Mouse (Mus musculus): Measurements from ENCODE around the gene Fam171a1. TPM values are rescaled to one million over a fixed set of nuclear protein-coding genes. Genes with fewer than 3 reads are reported as not detected.

Gene Fam171a1
- polyA plus RNA-seq, 1 experiment from 2014 or later, result 9.7 TPM

DNA sequence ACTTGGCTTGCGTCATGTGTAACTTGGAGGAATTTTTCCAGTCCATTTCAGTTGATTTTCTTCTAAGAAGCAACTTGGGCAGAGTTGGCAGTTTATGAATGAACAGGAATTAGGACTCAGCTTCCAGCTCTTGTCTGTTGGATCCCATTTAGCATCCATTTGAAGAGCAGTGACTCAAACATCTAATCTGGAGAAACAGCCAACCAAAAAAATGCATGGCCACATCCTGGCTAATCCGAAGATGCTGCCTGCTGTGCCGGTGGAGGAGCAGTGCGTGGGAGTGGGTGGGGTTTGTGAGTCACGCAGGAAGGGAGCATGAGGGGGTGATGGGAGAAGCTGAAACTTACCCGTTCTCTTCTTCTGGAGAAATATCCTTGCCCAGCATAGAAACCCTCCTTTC lies 104.2 kb downstream of the Fam171a1 start:
- Histone ChIP-seq H3K9ac (ENCODE audit: low read length) (no peak overlapping the region), H3K4me2 (replicated peaks; ENCODE audit: low read depth) (no peak overlapping the region), H3K9me3 (ENCODE audit: control insufficient read depth, low read length) (no peaks in the 10 kb centered on the region), H3K36me3 (ENCODE audit: control insufficient read depth, insufficient read depth, low read length) (no peaks in the 10 kb centered on the region), H3K27me3 (ENCODE audit: control insufficient read depth, insufficient read depth, low read length) (no peaks in the 10 kb centered on the region), H3K27ac (replicated peaks) (no peak overlapping the region), H3K4me3 (ENCODE audit: low read depth, low read length) (no peak overlapping the region), H3K4me1 (replicated peaks; ENCODE audit: control insufficient read depth, insufficient read depth) (no peaks in the 10 kb centered on the region)
- TF ChIP-seq CTCF (IDR thresholded peaks at IDR 0.05; ENCODE audit: low read depth) (no peak), EP300 (optimal IDR thresholded peaks at IDR 0.05) (no peak)
- DNase-seq (ENCODE audit: low spot score) (no peak), ATAC-seq (ENCODE audit: low FRiP score, low TSS enrichment) (no peak)
- WGBS, result 69% methylated on average over 6 of the region's 6 CpGs

DNA sequence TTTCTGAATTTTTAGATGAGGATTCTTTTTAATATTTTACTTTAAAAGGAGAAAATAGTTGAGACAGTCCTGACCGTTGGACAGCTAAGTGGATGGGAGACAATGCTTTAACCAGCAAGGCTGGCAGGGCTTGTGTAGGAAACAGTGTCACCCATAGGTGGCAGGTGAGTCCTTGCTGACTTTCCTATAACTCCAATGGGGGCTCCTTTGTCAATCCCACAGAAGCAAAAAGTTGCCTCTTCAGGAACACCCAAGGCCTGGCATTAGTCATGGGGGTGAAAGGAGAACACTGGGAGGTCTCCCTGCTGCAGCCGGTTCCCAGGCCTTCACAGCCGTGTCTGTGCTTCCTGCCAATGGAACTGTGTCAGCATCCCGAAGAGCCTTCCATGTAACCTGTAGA lies 114.5 kb downstream of the Fam171a1 start:
- WGBS, result 66% methylated on average over 4 of the region's 4 CpGs

DNA sequence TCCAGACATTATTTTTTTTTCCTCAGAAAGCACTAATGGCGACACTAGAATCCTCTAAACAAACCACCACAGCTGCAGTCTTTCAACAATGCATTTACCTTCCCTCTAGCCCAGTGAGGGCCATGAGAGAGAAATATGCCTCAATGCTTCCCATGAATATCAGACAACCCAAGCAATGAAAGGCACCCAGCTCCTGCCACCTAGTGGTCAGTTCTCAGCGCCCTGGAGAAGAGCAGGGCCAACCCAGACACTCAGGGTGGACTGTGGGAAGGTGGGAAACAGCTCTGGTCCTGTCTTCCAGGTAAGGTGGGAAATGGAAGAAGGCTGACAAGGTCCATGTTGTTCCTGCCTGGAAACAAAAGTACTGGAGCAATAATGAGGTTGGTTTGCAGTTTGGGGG lies 115.0 kb downstream of the Fam171a1 start:
- 6% methylated on average over 2 of the region's 2 CpGs for WGBS
- ATAC-seq (ENCODE audit: low FRiP score, low TSS enrichment), result peak; percentile 57; the same call in 1 of the 2 replicates
- H3K27ac ChIP-seq (replicated peaks), result no peak overlapping the region

More for the DNA sequence above, 114.5 kb downstream of the Fam171a1 start:
- H3K27me3 ChIP-seq (ENCODE audit: control insufficient read depth, insufficient read depth, low read length), result no peaks in the 10 kb centered on the region
- TF ChIP-seq CTCF (IDR thresholded peaks at IDR 0.05; ENCODE audit: low read depth) (peak; percentile 58), EP300 (optimal IDR thresholded peaks at IDR 0.05) (no peak)
- ATAC-seq (ENCODE audit: low FRiP score, low TSS enrichment) (no peak), DNase-seq (ENCODE audit: low spot score) (no peak)
- no peak overlapping the region for H3K4me2 ChIP-seq (replicated peaks; ENCODE audit: low read depth)
- no peak overlapping the region for H3K9ac ChIP-seq (ENCODE audit: low read length)
- H3K36me3 ChIP-seq (ENCODE audit: control insufficient read depth, insufficient read depth, low read length), result 0 out of 2 replicates have a peak, but pooled peaks cover 3% of the 10 kb centered on the region
- H3K4me3 ChIP-seq (ENCODE audit: low read depth, low read length), result no peak overlapping the region
- H3K9me3 ChIP-seq (ENCODE audit: control insufficient read depth, low read length), result no peaks in the 10 kb centered on the region
- H3K27ac ChIP-seq (replicated peaks), result no peak overlapping the region
- no peaks in the 10 kb centered on the region for H3K4me1 ChIP-seq (replicated peaks; ENCODE audit: control insufficient read depth, insufficient read depth)

DNA sequence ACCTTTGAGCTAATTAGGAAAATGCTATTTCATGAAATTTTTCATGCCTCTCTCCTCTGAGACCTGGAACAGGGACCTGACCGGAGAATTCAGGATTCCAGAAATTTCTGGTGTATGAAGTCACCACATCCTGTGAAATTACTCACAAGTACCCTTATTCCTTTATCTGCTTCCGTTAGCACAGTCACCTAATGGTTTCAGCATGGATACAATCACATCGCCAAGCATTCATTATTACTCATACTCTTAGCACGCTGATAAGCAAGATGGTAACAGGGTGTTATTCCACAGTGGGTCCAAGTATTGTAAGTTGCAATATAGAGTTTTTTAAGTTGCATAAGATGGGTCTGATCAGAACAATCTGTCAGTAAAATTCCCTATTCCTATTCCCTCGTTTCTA lies 125.2 kb downstream of the Fam171a1 start:
- 55% methylated on average over 5 of the region's 5 CpGs for WGBS
- DNase-seq (ENCODE audit: low spot score) (no peak), ATAC-seq (ENCODE audit: low FRiP score, low TSS enrichment) (no peak)
- Histone ChIP-seq H3K27me3 (ENCODE audit: control insufficient read depth, insufficient read depth, low read length) (no peaks in the 10 kb centered on the region), H3K9ac (ENCODE audit: low read length) (no peak overlapping the region), H3K9me3 (ENCODE audit: control insufficient read depth, low read length) (no peaks in the 10 kb centered on the region), H3K4me1 (replicated peaks; ENCODE audit: control insufficient read depth, insufficient read depth) (no peaks in the 10 kb centered on the region), H3K27ac (replicated peaks) (no peak overlapping the region), H3K4me2 (replicated peaks; ENCODE audit: low read depth) (no peak overlapping the region), H3K4me3 (ENCODE audit: low read depth, low read length) (no peak overlapping the region), H3K36me3 (ENCODE audit: control insufficient read depth, insufficient read depth, low read length) (no peaks in the 10 kb centered on the region)
- TF ChIP-seq EP300 (optimal IDR thresholded peaks at IDR 0.05) (no peak), CTCF (IDR thresholded peaks at IDR 0.05; ENCODE audit: low read depth) (no peak)

More for the DNA sequence above, 115.0 kb downstream of the Fam171a1 start:
- TF ChIP-seq CTCF (IDR thresholded peaks at IDR 0.05; ENCODE audit: low read depth) (peak; percentile 95), EP300 (optimal IDR thresholded peaks at IDR 0.05) (no peak)
- Histone ChIP-seq H3K27me3 (ENCODE audit: control insufficient read depth, insufficient read depth, low read length) (no peaks in the 10 kb centered on the region), H3K9me3 (ENCODE audit: control insufficient read depth, low read length) (no peaks in the 10 kb centered on the region), H3K36me3 (ENCODE audit: control insufficient read depth, insufficient read depth, low read length) (0 out of 2 replicates have a peak, but pooled peaks cover 3% of the 10 kb centered on the region), H3K4me1 (replicated peaks; ENCODE audit: control insufficient read depth, insufficient read depth) (no peaks in the 10 kb centered on the region), H3K9ac (ENCODE audit: low read length) (no peak overlapping the region), H3K4me3 (ENCODE audit: low read depth, low read length) (no peak overlapping the region), H3K4me2 (replicated peaks; ENCODE audit: low read depth) (no peak overlapping the region)
- DNase-seq (ENCODE audit: low spot score), result peak; percentile 61

DNA sequence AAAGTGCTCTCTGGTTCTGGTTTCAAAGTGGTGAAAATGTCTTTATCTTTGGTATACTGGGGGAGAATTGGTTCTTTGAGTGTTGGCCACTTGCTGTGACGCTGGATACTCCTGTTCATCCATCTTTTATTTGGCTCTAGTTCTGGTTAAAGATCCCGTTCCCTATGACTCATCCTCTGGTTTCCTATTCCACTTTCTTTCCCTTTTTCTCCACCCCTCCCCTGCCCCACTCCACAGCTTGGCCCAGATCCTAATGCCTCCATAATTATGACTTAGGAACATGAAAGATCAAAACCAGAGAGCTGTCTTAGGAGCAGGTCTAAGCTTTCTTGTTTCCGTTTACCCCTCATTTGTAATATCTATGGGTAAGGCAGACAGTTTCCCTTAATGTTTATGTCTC lies 130.2 kb downstream of the Fam171a1 start:
- 25% methylated on average over 3 of the region's 3 CpGs for WGBS
- no peak overlapping the region for H3K27ac ChIP-seq (replicated peaks)
- ATAC-seq (ENCODE audit: low FRiP score, low TSS enrichment), result no peak
- no peak for DNase-seq (ENCODE audit: low spot score)
- H3K4me3 ChIP-seq (ENCODE audit: low read depth, low read length), result no peak overlapping the region
- H3K27me3 ChIP-seq (ENCODE audit: control insufficient read depth, insufficient read depth, low read length), result no peaks in the 10 kb centered on the region
- TF ChIP-seq CTCF (IDR thresholded peaks at IDR 0.05; ENCODE audit: low read depth) (no peak), EP300 (optimal IDR thresholded peaks at IDR 0.05) (no peak)
- no peaks in the 10 kb centered on the region for H3K36me3 ChIP-seq (ENCODE audit: control insufficient read depth, insufficient read depth, low read length)
- no peaks in the 10 kb centered on the region for H3K9me3 ChIP-seq (ENCODE audit: control insufficient read depth, low read length)
- no peak overlapping the region for H3K4me2 ChIP-seq (replicated peaks; ENCODE audit: low read depth)
- no peak overlapping the region for H3K9ac ChIP-seq (ENCODE audit: low read length)
- no peaks in the 10 kb centered on the region for H3K4me1 ChIP-seq (replicated peaks; ENCODE audit: control insufficient read depth, insufficient read depth)

DNA sequence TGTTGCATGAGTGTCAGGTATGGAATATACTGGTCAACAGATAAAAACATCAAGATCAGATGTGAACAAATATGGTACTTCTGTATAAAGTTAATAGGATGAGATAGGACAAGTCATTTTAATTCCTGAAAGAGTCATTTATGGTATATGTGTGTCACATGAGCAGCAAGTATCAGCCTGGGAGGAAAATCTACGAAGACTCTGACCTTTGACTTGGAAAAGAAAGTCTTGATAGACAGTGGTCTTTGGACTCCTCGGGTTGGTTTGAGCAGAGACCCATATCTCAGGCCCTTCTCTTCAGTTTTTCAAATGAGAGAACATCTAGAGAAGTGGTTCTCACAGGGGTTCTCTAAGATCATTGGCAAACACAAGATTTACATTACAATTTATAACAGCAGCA lies 137.3 kb downstream of the Fam171a1 start:
- WGBS, result 78% methylated on average over 2 of the region's 2 CpGs
- no peaks in the 10 kb centered on the region for H3K4me1 ChIP-seq (replicated peaks; ENCODE audit: control insufficient read depth, insufficient read depth)
- ATAC-seq (ENCODE audit: low FRiP score, low TSS enrichment) (no peak), DNase-seq (ENCODE audit: low spot score) (no peak)
- TF ChIP-seq EP300 (optimal IDR thresholded peaks at IDR 0.05) (no peak), CTCF (IDR thresholded peaks at IDR 0.05; ENCODE audit: low read depth) (no peak)
- no peaks in the 10 kb centered on the region for H3K27me3 ChIP-seq (ENCODE audit: control insufficient read depth, insufficient read depth, low read length)
- no peak overlapping the region for H3K4me2 ChIP-seq (replicated peaks; ENCODE audit: low read depth)
- H3K27ac ChIP-seq (replicated peaks), result no peak overlapping the region
- no peaks in the 10 kb centered on the region for H3K9me3 ChIP-seq (ENCODE audit: control insufficient read depth, low read length)
- no peak overlapping the region for H3K9ac ChIP-seq (ENCODE audit: low read length)
- H3K36me3 ChIP-seq (ENCODE audit: control insufficient read depth, insufficient read depth, low read length), result no peaks in the 10 kb centered on the region
- H3K4me3 ChIP-seq (ENCODE audit: low read depth, low read length), result no peak overlapping the region
